Mouse (Mus musculus): Measurements from ENCODE around the gene Sin3b. TPM values are rescaled to one million over a fixed set of nuclear protein-coding genes. Genes with fewer than 3 reads are reported as not detected.
A peak's percentile ranks its signal among the peaks of the same experiment; 100 is the strongest.

Gene Sin3b
- polyA plus RNA-seq, 1 experiment from 2014 or later: 172 TPM

- Histone ChIP-seq H3K4me2 (peak within 1 kb of the TSS; percentile 23; the same call in 1 of the 2 replicates), H3K9me3 (ENCODE audit: low read depth, low read length) (no peaks in the 10 kb centered on the region), H3K27ac (ENCODE audit: low read depth) (peak within 1 kb of the TSS; percentile 24; the same call in 1 of the 2 replicates), H3K36me3 (ENCODE audit: insufficient read depth) (peaks cover 27% of the 10 kb centered on the region), H3K4me1 (ENCODE audit: insufficient read depth) (no peaks in the 10 kb centered on the region), H3K9ac (no peak within 1 kb of the TSS), H3K27me3 (ENCODE audit: insufficient read depth, low read length) (no peaks in the 10 kb centered on the region), H3K4me3 (ENCODE audit: low read depth, low read length) (no peak within 1 kb of the TSS)
- 64% methylated on average over 7 of the region's 7 CpGs for WGBS
- peak; percentile 25 for DNase-seq
- ATAC-seq (ENCODE audit: insufficient read depth): peak; percentile 36; the same call in 1 of the 2 replicates
- no peak for TF ChIP-seq CTCF (IDR thresholded peaks at IDR 0.05; ENCODE audit: low read depth)
These were observed 38.4 kb downstream of the Sin3b start, which contains the start of gene F2rl3 for GRCm38 (mm10) chr8:72761322-72762051. TSS of gene F2rl3 (plus strand) at chr8:72761880.

DNA sequence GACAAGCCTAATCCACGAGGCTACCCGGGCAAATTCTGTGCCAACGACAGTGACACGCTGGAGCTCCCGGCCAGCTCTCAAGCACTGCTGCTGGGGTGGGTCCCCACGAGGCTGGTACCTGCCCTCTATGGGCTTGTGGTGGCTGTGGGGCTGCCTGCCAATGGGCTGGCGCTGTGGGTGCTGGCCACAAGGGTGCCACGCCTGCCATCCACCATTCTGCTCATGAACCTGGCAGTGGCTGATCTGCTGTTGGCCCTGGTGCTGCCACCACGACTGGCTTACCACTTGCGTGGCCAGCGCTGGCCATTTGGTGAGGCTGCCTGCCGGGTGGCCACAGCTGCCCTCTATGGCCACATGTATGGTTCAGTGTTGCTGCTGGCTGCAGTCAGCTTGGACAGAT is 39.2 kb downstream of the Sin3b start:
- no peak for DNase-seq
- no peak for ATAC-seq (ENCODE audit: insufficient read depth)
- 0 out of 2 replicates have a peak overlapping the region, but pooled peaks have one; percentile 8 for H3K27ac ChIP-seq (ENCODE audit: low read depth)
- H3K4me1 ChIP-seq (ENCODE audit: insufficient read depth): no peaks in the 10 kb centered on the region
- peak overlapping the region; percentile 23; the same call in 1 of the 2 replicates for H3K4me2 ChIP-seq
- H3K27me3 ChIP-seq (ENCODE audit: insufficient read depth, low read length): no peaks in the 10 kb centered on the region
- H3K9me3 ChIP-seq (ENCODE audit: low read depth, low read length): no peaks in the 10 kb centered on the region
- no peak for TF ChIP-seq CTCF (IDR thresholded peaks at IDR 0.05; ENCODE audit: low read depth)
- peaks cover 19% of the 10 kb centered on the region for H3K36me3 ChIP-seq (ENCODE audit: insufficient read depth)
- no peak overlapping the region for H3K9ac ChIP-seq
- H3K4me3 ChIP-seq (ENCODE audit: low read depth, low read length): no peak overlapping the region
- WGBS: 84% methylated on average over 12 of the region's 12 CpGs

- Histone ChIP-seq H3K4me3 (ENCODE audit: low read depth, low read length) (no peak overlapping the region), H3K9me3 (ENCODE audit: low read depth, low read length) (no peaks in the 10 kb centered on the region), H3K9ac (no peak overlapping the region), H3K36me3 (ENCODE audit: insufficient read depth) (no peaks in the 10 kb centered on the region), H3K4me2 (no peak overlapping the region), H3K27me3 (ENCODE audit: insufficient read depth, low read length) (no peaks in the 10 kb centered on the region), H3K27ac (ENCODE audit: low read depth) (no peak overlapping the region), H3K4me1 (ENCODE audit: insufficient read depth) (no peaks in the 10 kb centered on the region)
- TF ChIP-seq CTCF (IDR thresholded peaks at IDR 0.05; ENCODE audit: low read depth): no peak
- 70% methylated on average over 4 of the region's 4 CpGs for WGBS
- no peak for DNase-seq
- ATAC-seq (ENCODE audit: insufficient read depth): no peak; the same call in 1 of the 2 replicates
These were observed 42.6 kb downstream of the Sin3b start for GRCm38 (mm10) chr8:72765696-72766095.

GRCm38 (mm10) chr8:72766777-72767176 is 43.7 kb downstream of the Sin3b start:
- H3K4me2 ChIP-seq: no peak overlapping the region
- DNase-seq: no peak
- no peaks in the 10 kb centered on the region for H3K27me3 ChIP-seq (ENCODE audit: insufficient read depth, low read length)
- 27% methylated on average over 7 of the region's 7 CpGs for WGBS
- no peak for TF ChIP-seq CTCF (IDR thresholded peaks at IDR 0.05; ENCODE audit: low read depth)
- H3K4me3 ChIP-seq (ENCODE audit: low read depth, low read length): no peak overlapping the region
- no peak overlapping the region for H3K27ac ChIP-seq (ENCODE audit: low read depth)
- no peaks in the 10 kb centered on the region for H3K36me3 ChIP-seq (ENCODE audit: insufficient read depth)
- H3K9me3 ChIP-seq (ENCODE audit: low read depth, low read length): no peaks in the 10 kb centered on the region
- no peaks in the 10 kb centered on the region for H3K4me1 ChIP-seq (ENCODE audit: insufficient read depth)
- ATAC-seq (ENCODE audit: insufficient read depth): no peak
- H3K9ac ChIP-seq: no peak overlapping the region

GRCm38 (mm10) chr8:72777797-72778196 is 54.7 kb downstream of the Sin3b start:
- H3K4me3 ChIP-seq (ENCODE audit: low read depth, low read length): no peak overlapping the region
- H3K27me3 ChIP-seq (ENCODE audit: insufficient read depth, low read length): no peaks in the 10 kb centered on the region
- no peak overlapping the region for H3K27ac ChIP-seq (ENCODE audit: low read depth)
- no peak for DNase-seq
- no peaks in the 10 kb centered on the region for H3K9me3 ChIP-seq (ENCODE audit: low read depth, low read length)
- H3K9ac ChIP-seq: no peak overlapping the region
- no peaks in the 10 kb centered on the region for H3K4me1 ChIP-seq (ENCODE audit: insufficient read depth)
- H3K36me3 ChIP-seq (ENCODE audit: insufficient read depth): no peaks in the 10 kb centered on the region
- H3K4me2 ChIP-seq: no peak overlapping the region
- no peak for ATAC-seq (ENCODE audit: insufficient read depth)
- 88% methylated on average over 1 of the region's 1 CpGs for WGBS
- no peak for TF ChIP-seq CTCF (IDR thresholded peaks at IDR 0.05; ENCODE audit: low read depth)

DNA sequence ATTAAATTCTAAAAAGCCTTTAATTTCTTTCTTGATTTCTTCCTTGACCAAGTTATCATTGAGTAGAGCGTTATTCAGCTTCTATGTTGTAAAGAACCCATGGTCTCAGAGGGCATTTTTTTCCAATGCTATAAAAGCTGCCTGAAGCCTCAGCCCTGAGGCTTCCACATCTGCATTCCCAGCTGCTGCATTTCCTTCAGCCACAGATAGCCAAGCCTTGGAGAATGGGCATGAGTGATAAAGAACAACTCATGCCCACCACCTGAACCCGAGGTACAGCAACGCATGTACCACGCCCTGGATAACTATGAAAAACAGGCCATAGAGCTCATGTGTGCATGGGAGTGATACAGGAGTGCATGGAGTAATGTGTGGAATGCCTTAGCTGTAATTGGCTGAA is 57.6 kb downstream of the Sin3b start:
- Histone ChIP-seq H3K9me3 (ENCODE audit: low read depth, low read length) (no peaks in the 10 kb centered on the region), H3K4me3 (ENCODE audit: low read depth, low read length) (no peak overlapping the region), H3K4me2 (no peak overlapping the region), H3K9ac (no peak overlapping the region), H3K27ac (ENCODE audit: low read depth) (no peak overlapping the region), H3K36me3 (ENCODE audit: insufficient read depth) (no peaks in the 10 kb centered on the region), H3K4me1 (ENCODE audit: insufficient read depth) (no peaks in the 10 kb centered on the region), H3K27me3 (ENCODE audit: insufficient read depth, low read length) (no peaks in the 10 kb centered on the region)
- TF ChIP-seq CTCF (IDR thresholded peaks at IDR 0.05; ENCODE audit: low read depth): no peak
- 90% methylated on average over 4 of the region's 4 CpGs for WGBS
- ATAC-seq (ENCODE audit: insufficient read depth): no peak
- DNase-seq: no peak

GRCm38 (mm10) chr8:72801583-72801982 is 78.5 kb downstream of the Sin3b start:
- Histone ChIP-seq H3K9me3 (ENCODE audit: low read depth, low read length) (no peaks in the 10 kb centered on the region), H3K4me1 (ENCODE audit: insufficient read depth) (no peaks in the 10 kb centered on the region), H3K27ac (ENCODE audit: low read depth) (no peak overlapping the region), H3K9ac (no peak overlapping the region), H3K27me3 (ENCODE audit: insufficient read depth, low read length) (no peaks in the 10 kb centered on the region), H3K4me2 (no peak overlapping the region), H3K36me3 (ENCODE audit: insufficient read depth) (no peaks in the 10 kb centered on the region), H3K4me3 (ENCODE audit: low read depth, low read length) (no peak overlapping the region)
- no peak for TF ChIP-seq CTCF (IDR thresholded peaks at IDR 0.05; ENCODE audit: low read depth)
- 67% methylated on average over 2 of the region's 2 CpGs for WGBS
- no peak for DNase-seq
- ATAC-seq (ENCODE audit: insufficient read depth): no peak

Small RNAs within 50 kb of the gene (microRNA-seq; reads per million reads assigned to microRNA genes)
- not detected for gene Gm26237 (ENCODE audit: borderline number of aligned reads)

Other genes starting within 250 kb of the Sin3b start
- 71.6 and 80.2 TPM in 2 replicates for gene Cherp, start 248.1 kb upstream of the Sin3b start, polyA plus RNA-seq (2014; fragmentation: Nextera tagmentation; extraction: Ambion mirVana)
- gene Slc35e1, start 230.7 kb upstream of the Sin3b start, polyA plus RNA-seq (2014; fragmentation: Nextera tagmentation; extraction: Ambion mirVana): 21.5 and 24.4 TPM in 2 replicates
- 16.7 and 17.5 TPM in 2 replicates for gene Med26, start 175.0 kb upstream of the Sin3b start, polyA plus RNA-seq (2014; fragmentation: Nextera tagmentation; extraction: Ambion mirVana)
- gene Smim7, start 152.2 kb upstream of the Sin3b start, polyA plus RNA-seq (2014; fragmentation: Nextera tagmentation; extraction: Ambion mirVana): 121 and 130 TPM in 2 replicates
- 12.7 and 18.3 TPM in 2 replicates for gene Tmem38a, start 151.2 kb upstream of the Sin3b start, polyA plus RNA-seq (2014; fragmentation: Nextera tagmentation; extraction: Ambion mirVana)
- 0.03 TPM in 1 of 2 replicates, not detected in the other for gene Nwd1, start 76.6 kb upstream of the Sin3b start, polyA plus RNA-seq (2014; fragmentation: Nextera tagmentation; extraction: Ambion mirVana)
- 3.4 and 3.8 TPM in 2 replicates for gene F2rl3, start 38.6 kb downstream of the Sin3b start, polyA plus RNA-seq (2014; fragmentation: Nextera tagmentation; extraction: Ambion mirVana)

Data from lung, embryonic 14.5 days (tissue).